Mouse (Mus musculus) left cerebral cortex, postnatal 25 days (tissue): Measurements from ENCODE around the gene Ifi27. TPM values are rescaled to one million over a fixed set of nuclear protein-coding genes. Genes with fewer than 3 reads are reported as not detected.

Source experiments
- DNase-seq, 2 experiments: peaks; one replicate each; pipeline ENCODE4 v3.0.0; 2022; ENCODE audit warnings: low spot score in 2 of 2, mixed read lengths in 1 of 2
- intact Hi-C: fragments of 180-260 bp; cut with DNase I; formaldehyde crosslinking; loops from one replicate; pipeline ENCODE4 v1.15.1; 2025
- total RNA-seq, 2 experiments: library from RNA; stranded (reverse); gene quantifications; 2 replicates each; pipeline ENCODE4 v1.2.3; 2021

Gene Ifi27
- 10 to 100 TPM; 48.9 to 51.2 TPM for total RNA-seq

- peak; percentile 58 to 82 for DNase-seq
- intact Hi-C loops: loop anchor here (5.0 kb wide), 1 partner anchor 208 kb away; no protein-coding TSS in a partner anchor
Observed at GRCm38 (mm10) chr12:103433986-103434731, at the start of gene Ifi27. TSS of gene Ifi27 (plus strand) at chr12:103434211.

GRCm38 (mm10) chr12:103388505-103389347 is 45.3 kb upstream of the Ifi27 start, which contains the start of gene Otub2:
TSS of gene Otub2 (plus strand) at chr12:103388682.
- peak; percentile 99 for DNase-seq
- intact Hi-C loops: no loop called here

DNA sequence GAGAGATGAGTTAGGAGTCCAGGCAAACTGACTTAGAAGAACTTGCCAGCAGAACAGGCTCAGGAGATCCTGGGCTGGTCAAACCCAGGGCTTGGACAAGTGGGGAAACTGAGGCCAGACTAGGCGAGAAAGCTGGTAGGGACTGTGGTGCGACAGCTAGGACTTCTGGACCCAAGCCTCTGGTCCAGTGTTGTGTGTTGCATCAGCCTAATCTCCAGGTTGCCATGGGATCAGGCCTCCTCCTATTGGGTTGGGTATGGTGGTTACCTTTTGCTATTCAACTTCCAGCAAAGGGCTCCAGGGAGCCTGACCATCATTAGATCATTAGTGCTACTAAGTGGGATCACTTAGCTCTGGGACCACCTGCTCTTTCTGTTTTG is 44.7 kb upstream of the Ifi27 start:
- intact Hi-C loops: no loop called here
- DNase-seq: no peak

DNA sequence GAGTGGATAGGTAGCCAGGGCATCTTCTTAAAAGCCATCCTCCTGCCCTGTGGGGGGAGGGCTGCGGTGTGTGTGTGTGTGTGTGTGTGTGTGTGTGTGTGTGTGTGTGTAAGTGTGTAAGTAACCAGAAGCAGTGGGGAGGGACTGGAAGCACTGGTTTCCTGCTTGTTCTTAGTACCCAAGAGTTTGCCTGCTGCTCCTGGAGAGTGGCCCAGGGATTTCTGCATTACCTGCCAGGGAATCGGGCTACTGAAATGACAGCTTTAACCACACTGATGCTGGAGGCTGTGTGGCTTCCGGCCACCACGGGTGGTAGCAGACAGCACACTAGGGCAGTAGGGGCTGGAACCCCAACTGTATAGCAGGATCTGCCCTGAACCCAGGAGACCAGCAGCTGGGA is 44.0 kb upstream of the Ifi27 start:
- intact Hi-C loops: no loop called here

GRCm38 (mm10) chr12:103391098-103391497 is 42.9 kb upstream of the Ifi27 start:
- intact Hi-C loops: no loop called here
- peak; percentile 55 to 90 for DNase-seq

More for the DNA sequence above, 44.0 kb upstream of the Ifi27 start:
- no peak for DNase-seq

DNA sequence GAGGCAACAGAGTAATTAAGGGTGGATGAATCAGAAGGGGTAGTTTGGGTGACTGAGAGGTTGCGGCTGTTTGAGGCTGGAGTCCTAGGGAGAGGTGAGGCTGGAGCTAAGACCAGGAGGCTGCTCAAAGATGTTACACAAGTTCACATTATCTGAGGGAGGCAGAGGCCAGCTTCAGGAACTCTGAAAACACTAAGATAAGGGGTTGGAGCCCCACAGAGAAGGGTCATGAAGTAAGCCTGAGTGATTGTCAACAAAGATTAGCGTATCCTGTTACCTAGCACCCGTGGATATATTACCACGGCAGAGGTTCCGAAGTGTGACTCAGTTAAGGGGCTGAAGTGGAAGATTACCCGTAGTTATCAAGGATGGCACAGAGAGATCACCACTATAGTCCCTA is 40.5 kb upstream of the Ifi27 start:
- no peak for DNase-seq
- intact Hi-C loops: no loop called here

DNA sequence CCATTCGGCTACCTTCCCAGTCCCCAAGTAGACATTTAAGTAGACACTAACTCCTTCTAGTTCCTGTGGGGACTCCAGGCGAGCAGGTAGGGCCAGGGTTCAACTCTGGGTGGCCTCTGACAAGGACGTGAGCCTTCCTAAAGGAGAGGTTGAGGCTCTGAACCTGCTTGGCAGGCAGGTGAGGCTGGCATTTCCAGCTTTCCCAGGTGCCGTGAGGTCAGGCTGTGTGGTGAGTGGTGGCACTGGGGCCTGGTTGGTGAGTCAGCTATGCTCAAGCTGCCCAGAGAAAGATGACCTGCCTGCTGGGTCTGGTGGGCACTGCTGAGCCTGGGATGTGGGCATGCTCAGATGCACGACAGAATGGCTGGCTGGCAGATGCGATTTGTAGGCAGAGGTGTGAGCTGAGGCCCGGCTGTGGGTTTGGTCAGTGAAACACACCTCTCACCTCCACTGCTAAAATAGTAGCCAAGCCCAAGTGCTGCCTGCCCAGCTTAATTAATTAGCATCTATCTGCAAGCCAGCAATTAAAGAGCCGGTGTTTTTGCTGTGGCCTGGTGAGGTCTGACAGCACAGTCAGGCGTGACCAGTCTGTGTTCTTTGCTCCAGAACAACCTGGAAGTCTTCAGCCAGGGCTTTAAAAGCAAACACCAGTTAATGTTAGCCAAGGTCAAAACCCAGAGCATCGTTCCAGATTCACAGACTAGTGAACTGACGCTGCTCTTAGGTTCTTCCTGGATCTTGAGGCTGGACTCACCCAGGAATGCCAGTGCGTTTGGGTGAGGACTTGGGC is 38.3 kb upstream of the Ifi27 start:
- DNase-seq: peak in 1 of 2 experiments; percentile 25
- intact Hi-C loops: no loop called here

- no peak for DNase-seq
Observed at GRCm38 (mm10) chr12:103396751-103397150, 37.3 kb upstream of the Ifi27 start.

GRCm38 (mm10) chr12:103404131-103404530 is 29.9 kb upstream of the Ifi27 start:
- DNase-seq: no peak
- intact Hi-C loops: no loop called here

More at GRCm38 (mm10) chr12:103396751-103397150, 37.3 kb upstream of the Ifi27 start:
- intact Hi-C loops: no loop called here

DNA sequence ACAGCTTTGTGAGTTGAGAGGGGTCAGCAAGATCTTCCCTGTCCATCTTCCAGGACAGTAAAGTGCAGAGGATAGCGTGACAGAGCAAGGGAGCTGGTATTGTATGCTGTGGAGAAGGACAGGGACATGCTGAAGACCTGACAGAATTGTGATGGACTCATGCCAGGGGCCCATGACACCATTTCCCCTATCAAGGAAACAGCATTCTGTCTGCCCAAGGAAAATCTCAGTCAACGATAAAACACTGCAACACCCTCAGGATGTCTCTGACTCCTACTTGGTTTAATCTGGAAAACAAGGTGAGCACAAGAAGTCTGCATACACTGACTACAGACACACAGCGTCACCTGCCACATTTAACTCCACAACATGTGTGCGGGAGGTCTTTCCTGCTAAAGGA is 26.3 kb upstream of the Ifi27 start, which contains the start of gene 9330161L09Rik:
9330161L09Rik (minus strand) TSS at position 101 of the 400 bp plus-strand sequence.
- intact Hi-C loops: loop anchor here (2.0 kb wide), 1 partner anchor 31 kb away; no protein-coding TSS in a partner anchor

DNA sequence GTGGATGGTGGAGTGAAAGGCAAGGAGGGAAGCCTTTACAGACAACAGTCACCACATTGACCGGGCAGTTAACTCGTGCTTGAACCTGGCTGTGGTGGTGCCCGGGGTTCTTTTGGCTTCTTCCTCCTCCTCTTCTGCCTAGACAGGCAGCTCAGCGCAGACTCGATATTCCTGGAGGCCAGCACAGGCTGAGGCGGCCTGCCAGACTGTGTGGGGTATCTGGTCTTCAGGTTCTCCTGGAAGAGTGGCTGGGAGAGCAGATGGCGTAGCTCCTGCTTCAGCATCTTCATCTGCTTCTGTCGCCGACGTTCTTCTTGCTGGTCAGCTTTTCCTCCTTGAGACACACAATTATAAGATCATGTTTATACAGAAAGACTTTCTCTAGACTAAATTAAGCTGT is 25.9 kb upstream of the Ifi27 start:
- intact Hi-C loops: loop anchor here (2.0 kb wide), 1 partner anchor 31 kb away; no protein-coding TSS in a partner anchor
- peak in 1 of 2 experiments; percentile 89 for DNase-seq

More for the DNA sequence above, 26.3 kb upstream of the Ifi27 start, which contains the start of gene 9330161L09Rik:
- DNase-seq: no peak

- peak in 1 of 2 experiments; percentile 45 for DNase-seq
- intact Hi-C loops: no loop called here
Observed at GRCm38 (mm10) chr12:103425016-103425728, 8.8 kb upstream of the Ifi27 start.

- peak; percentile 97 to 99 for DNase-seq
- intact Hi-C loops: loop anchor here (1.0 kb wide), 1 partner anchor 67 kb away; no protein-coding TSS in a partner anchor
Observed at GRCm38 (mm10) chr12:103425729-103426470, 8.1 kb upstream of the Ifi27 start, which contains the start of gene Ddx24. TSS of gene Ddx24 (minus strand) at chr12:103425830.

- intact Hi-C loops: loop anchor here (1.0 kb wide), 1 partner anchor 67 kb away; no protein-coding TSS in a partner anchor
- no peak for DNase-seq
Observed at GRCm38 (mm10) chr12:103426710-103427109, 7.3 kb upstream of the Ifi27 start.

GRCm38 (mm10) chr12:103433430-103433829 is 581 bp upstream of the Ifi27 start:
- intact Hi-C loops: loop anchor here (5.0 kb wide), 1 partner anchor 209 kb away; no protein-coding TSS in a partner anchor
- DNase-seq: no peak

DNA sequence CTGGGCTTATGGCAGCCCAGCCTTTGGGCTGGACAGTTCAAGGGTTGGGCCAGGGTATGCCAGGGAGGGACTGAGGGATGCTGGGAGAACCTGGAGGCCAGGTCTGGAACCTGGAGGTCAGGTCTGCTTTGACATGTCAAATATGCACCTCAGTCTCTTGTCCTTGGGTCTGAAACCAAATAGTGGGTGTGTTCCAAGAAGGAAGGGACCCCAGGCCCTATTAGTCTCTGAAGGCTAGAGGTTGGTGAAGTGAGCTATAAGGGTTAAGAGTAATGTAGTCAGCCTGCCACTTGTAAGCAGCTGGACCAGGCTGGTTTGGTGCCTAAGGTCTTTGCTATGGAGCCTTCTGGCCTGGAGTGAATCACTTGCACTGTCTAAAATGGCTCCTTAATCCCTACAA is 850 bp downstream of the Ifi27 start:
- intact Hi-C loops: loop anchor here (5.0 kb wide), 1 partner anchor 207 kb away; no protein-coding TSS in a partner anchor
- DNase-seq: no peak

DNA sequence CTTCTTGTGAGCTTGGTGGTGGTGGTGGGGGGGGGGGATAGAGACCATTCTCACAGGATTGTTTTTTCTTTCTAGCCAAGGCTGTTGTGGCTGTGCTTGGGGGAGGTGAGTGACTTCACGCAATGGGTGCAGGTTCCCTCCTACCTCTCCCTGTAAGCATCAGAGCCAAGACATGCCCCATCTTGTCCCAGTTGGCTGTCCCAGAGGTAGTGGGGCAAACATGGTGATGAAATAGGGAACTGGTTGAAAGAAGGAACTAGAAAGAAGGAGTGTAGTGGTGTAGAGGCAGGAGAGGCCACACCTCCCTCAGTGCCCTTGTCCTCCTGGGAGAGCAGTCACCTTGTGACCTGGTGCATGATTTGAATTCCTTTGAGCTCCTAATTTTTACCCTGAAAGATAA is 3.6 kb downstream of the Ifi27 start:
- DNase-seq: no peak
- intact Hi-C loops: no loop called here

GRCm38 (mm10) chr12:103443524-103443923 is 9.5 kb downstream of the Ifi27 start, which contains the start of gene Ifi27l2a:
TSS of gene Ifi27l2a (minus strand) at chr12:103443680.
- intact Hi-C loops: loop anchor here (5.0 kb wide), 1 partner anchor 34 kb away; no protein-coding TSS in a partner anchor
- no peak for DNase-seq
